Mouse (Mus musculus): ENCODE results near the gene 9130019O22Rik.

Gene 9130019O22Rik

GRCm38 (mm10) chr7:127341356-127341755, 45.6 kb downstream of the 9130019O22Rik start:
- no peak for DNase-seq

- DNase-seq = no peak
These were observed 49.3 kb downstream of the 9130019O22Rik start for GRCm38 (mm10) chr7:127337636-127338035.

- DNase-seq = no peak
These were observed 51.4 kb downstream of the 9130019O22Rik start for GRCm38 (mm10) chr7:127335604-127336003.

- DNase-seq = peak; percentile 66 to 71
These were observed 53.7 kb downstream of the 9130019O22Rik start for GRCm38 (mm10) chr7:127333240-127333639.

Measured in cerebellum, postnatal 10 days (tissue).